ENCODE assay signal across 32 mouse cellular contexts in the genomic region with DNA sequence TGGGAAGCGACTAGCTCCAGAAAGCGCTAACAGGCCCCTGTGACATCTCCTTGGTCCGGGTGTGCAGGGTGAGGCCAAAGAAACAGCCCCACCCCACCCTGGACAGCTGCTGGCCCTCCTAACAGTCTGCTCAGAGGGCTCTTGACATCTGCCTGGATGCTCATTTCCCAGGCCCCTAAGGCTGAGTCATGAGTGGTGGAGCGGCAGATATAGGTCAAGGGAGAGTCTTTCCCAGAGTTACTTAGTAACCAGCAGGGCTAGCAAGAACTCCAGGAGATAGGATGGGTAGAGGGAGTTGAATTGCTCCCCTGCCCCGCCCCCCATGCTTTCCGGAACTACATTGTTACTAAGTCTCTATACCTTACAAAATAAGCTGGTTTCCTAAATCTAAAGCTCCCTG. TPM values are rescaled to one million over a fixed set of nuclear protein-coding genes. Genes with fewer than 3 reads are reported as not detected.
DNase-seq lines count a peak whose midpoint lies in the region; ATAC-seq and TF ChIP-seq lines count a peak whose summit lies in the region.
"Had no signal": no experiment of that assay in that cellular context is flagged by ENCODE, and none has a peak within 500 bp of the region (broad histone marks: within the 10 kb centered on the region; RNA-seq: fewer than 3 reads in every experiment).

No protein-coding gene starts in this region.

- no peaks in the 10 kb centered on the region for H3K36me3 ChIP-seq in kidney, postnatal 0 days (ENCODE audit: insufficient read depth, low read length)
- H3K36me3 ChIP-seq in kidney, embryonic 14.5 days (ENCODE audit: control insufficient read depth, insufficient read depth, low read length), result no peaks in the 10 kb centered on the region
- H3K36me3 ChIP-seq in intestine, embryonic 16.5 days (ENCODE audit: control insufficient read depth, insufficient read depth, low read length), result no peaks in the 10 kb centered on the region
- H3K36me3 ChIP-seq: heart, embryonic 13.5 days; hindbrain, embryonic 13.5 days; limb, embryonic 15.5 days had no signal

- DNase-seq in adrenal gland, postnatal 14 days, result peak; percentile 20
- DNase-seq in adrenal gland, adult 8-10 months, result no peak
- no peak for DNase-seq in kidney, postnatal 0 days (ENCODE audit: low spot score)
- peak; percentile 48 for DNase-seq in MN1 (ENCODE audit: low spot score)
- DNase-seq in lung, postnatal 4 days, result no peak
- DNase-seq: cerebellum, adult 2 months; cerebellum, postnatal 36 days; gastrocnemius, postnatal 10 days; heart, adult 2 months; kidney, postnatal 14 days; left cerebral cortex, postnatal 4 days; lung, adult 18-20 months; lung, postnatal 14 days; midbrain, embryonic 14.5 days; right cerebral cortex, postnatal 25 days; spleen, adult 18-20 months; thymus, adult 18-20 months; thymus, postnatal 36 days had no signal

- TF ChIP-seq CTCF in kidney, postnatal 0 days (IDR thresholded peaks at IDR 0.05; ENCODE audit: low read depth), result no peak

- H3K4me3 ChIP-seq in kidney, postnatal 0 days (replicated peaks; ENCODE audit: low read depth, low read length), result no peak overlapping the region
- H3K4me3 ChIP-seq in kidney, embryonic 14.5 days (ENCODE audit: low read length), result no peak overlapping the region
- no peak overlapping the region for H3K4me3 ChIP-seq in intestine, embryonic 16.5 days (ENCODE audit: low read length)
- H3K4me3 ChIP-seq: heart, adult 2 months; heart, embryonic 13.5 days; hindbrain, embryonic 13.5 days; limb, embryonic 15.5 days had no signal

- no peaks in the 10 kb centered on the region for H3K4me1 ChIP-seq in kidney, postnatal 0 days (replicated peaks; ENCODE audit: insufficient read depth, low read length)
- H3K4me1 ChIP-seq in kidney, embryonic 14.5 days (ENCODE audit: control insufficient read depth, insufficient read depth, low read length), result no peaks in the 10 kb centered on the region
- H3K4me1 ChIP-seq in intestine, embryonic 16.5 days (ENCODE audit: control insufficient read depth, insufficient read depth, low read length), result peaks cover 8% of the 10 kb centered on the region; the same call in 1 of the 2 replicates
- H3K4me1 ChIP-seq: heart, embryonic 13.5 days; hindbrain, embryonic 13.5 days; limb, embryonic 15.5 days had no signal

- WGBS in kidney, postnatal 0 days, result 72% methylated on average over 6 of the region's 6 CpGs
- 68% methylated on average over 6 of the region's 6 CpGs for WGBS in kidney, embryonic 14.5 days
- WGBS in intestine, embryonic 16.5 days, result 57% methylated on average over 6 of the region's 6 CpGs

- H3K27me3 ChIP-seq in kidney, postnatal 0 days (ENCODE audit: insufficient read depth, low read length), result no peaks in the 10 kb centered on the region
- H3K27me3 ChIP-seq in kidney, embryonic 14.5 days (ENCODE audit: control insufficient read depth, insufficient read depth, low read length), result no peaks in the 10 kb centered on the region
- no peaks in the 10 kb centered on the region for H3K27me3 ChIP-seq in intestine, embryonic 16.5 days (replicated peaks; ENCODE audit: control insufficient read depth, insufficient read depth, low read length)
- H3K27me3 ChIP-seq: heart, embryonic 13.5 days; hindbrain, embryonic 13.5 days; limb, embryonic 15.5 days had no signal

- H3K9ac ChIP-seq in kidney, postnatal 0 days (ENCODE audit: low read depth, low read length), result no peak overlapping the region
- no peak overlapping the region for H3K9ac ChIP-seq in kidney, embryonic 14.5 days (ENCODE audit: low read depth, low read length)
- no peak overlapping the region for H3K9ac ChIP-seq in intestine, embryonic 16.5 days (ENCODE audit: low read depth, low read length)
- H3K9ac ChIP-seq: heart, embryonic 13.5 days; hindbrain, embryonic 13.5 days; limb, embryonic 15.5 days had no signal

- no peak overlapping the region for H3K27ac ChIP-seq in kidney, postnatal 0 days
- H3K27ac ChIP-seq in kidney, embryonic 14.5 days (ENCODE audit: low read depth, low read length), result no peak overlapping the region
- H3K27ac ChIP-seq in intestine, embryonic 16.5 days (ENCODE audit: low read length), result peak overlapping the region; percentile 49
- H3K27ac ChIP-seq: heart, adult 2 months; heart, embryonic 13.5 days; hindbrain, embryonic 13.5 days; limb, embryonic 15.5 days had no signal

- H3K9me3 ChIP-seq in kidney, postnatal 0 days (replicated peaks; ENCODE audit: low read length), result no peaks in the 10 kb centered on the region
- no peaks in the 10 kb centered on the region for H3K9me3 ChIP-seq in kidney, embryonic 14.5 days (ENCODE audit: control insufficient read depth, low read length)
- H3K9me3 ChIP-seq in intestine, embryonic 16.5 days (ENCODE audit: control insufficient read depth, low read length), result no peaks in the 10 kb centered on the region
- H3K9me3 ChIP-seq: heart, embryonic 13.5 days; hindbrain, embryonic 13.5 days; limb, embryonic 15.5 days had no signal

- H3K4me2 ChIP-seq in kidney, postnatal 0 days (ENCODE audit: low read length), result no peak overlapping the region
- no peak overlapping the region for H3K4me2 ChIP-seq in kidney, embryonic 14.5 days (replicated peaks; ENCODE audit: low read depth, low read length)
- H3K4me2 ChIP-seq in intestine, embryonic 16.5 days (ENCODE audit: low read depth, low read length), result no peak overlapping the region
- H3K4me2 ChIP-seq: heart, embryonic 13.5 days; hindbrain, embryonic 13.5 days; limb, embryonic 15.5 days had no signal

- 0 out of 2 replicates have a peak, but pooled peaks have one; percentile 25 for ATAC-seq in kidney, postnatal 0 days (replicated peaks; ENCODE audit: low FRiP score, low read depth)
- no peak for ATAC-seq in kidney, embryonic 14.5 days (ENCODE audit: low FRiP score, low TSS enrichment)
- peak; percentile 91 for ATAC-seq in intestine, embryonic 16.5 days
- no peak for ATAC-seq in CD4-positive, CD25-positive, alpha-beta regulatory T cell, adult 4 months
- ATAC-seq: activated CD4-positive, CD25-positive, alpha-beta regulatory T cell, adult 4 months; forebrain, embryonic 14.5 days had no signal

RNA-seq across cellular contexts. Expression of gene Epb41, which starts 18.0 kb away (rescaled TPM):
- 112 and 148 TPM in 2 replicates for total RNA-seq in adrenal gland, postnatal 14 days (2021)
- 10 to 100 TPM; 44.7 to 57.0 (median 55.7) TPM for total RNA-seq in adrenal gland, adult 8-10 months (2022)
- 42.3 and 44.6 TPM in 2 replicates for polyA plus RNA-seq in kidney, postnatal 0 days (2015; fragmentation: Nextera tagmentation; extraction: Ambion mirVana)
- polyA plus RNA-seq in kidney, embryonic 14.5 days (2014; fragmentation: Nextera tagmentation; extraction: Ambion mirVana), result 52.5 and 78.5 TPM in 2 replicates
- polyA plus RNA-seq in intestine, embryonic 16.5 days (2015; fragmentation: Nextera tagmentation; extraction: Ambion mirVana), result 41.5 and 46.8 TPM in 2 replicates
- polyA plus RNA-seq in CD4-positive, CD25-positive, alpha-beta regulatory T cell, adult 4 months (2017; shearing (Covaris generic)), result 10 to 100 TPM; 32.3 to 35.4 TPM

RNA-seq across cellular contexts. Expression of gene Gm10300, which starts 18.6 kb away (rescaled TPM):
- 0.19 TPM in 1 of 2 replicates, not detected in the other for total RNA-seq in adrenal gland, postnatal 14 days (2021)
- under 1 TPM; 0.17 to 0.65 (median 0.40) TPM for total RNA-seq in adrenal gland, adult 8-10 months (2022)
- polyA plus RNA-seq in kidney, postnatal 0 days (2015; fragmentation: Nextera tagmentation; extraction: Ambion mirVana), result 0.08 and 0.17 TPM in 2 replicates
- 0.09 TPM in 1 of 2 replicates, not detected in the other for polyA plus RNA-seq in kidney, embryonic 14.5 days (2014; fragmentation: Nextera tagmentation; extraction: Ambion mirVana)
- polyA plus RNA-seq in intestine, embryonic 16.5 days (2015; fragmentation: Nextera tagmentation; extraction: Ambion mirVana), result not detected in 2 replicates
- polyA plus RNA-seq in CD4-positive, CD25-positive, alpha-beta regulatory T cell, adult 4 months (2017; shearing (Covaris generic)), result not detected
- total RNA-seq: layer of hippocampus, adult 18-20 months; layer of hippocampus, postnatal 14 days; left cerebral cortex, postnatal 4 days had no signal
- polyA plus RNA-seq: activated CD4-positive, CD25-positive, alpha-beta regulatory T cell, adult 4 months; forebrain, embryonic 14.5 days; frontal cortex, adult 2 months; hindbrain, embryonic 13.5 days; midbrain, embryonic 14.5 days; neural tube, embryonic 11.5 days had no signal

RNA-seq across cellular contexts. Expression of gene Oprd1, which starts 51.1 kb away (rescaled TPM):
- 1.3 and 1.4 TPM in 2 replicates for total RNA-seq in adrenal gland, postnatal 14 days (2021)
- 1 to 10 TPM in 2 of 4 experiments, under 1 TPM in 2; 0.70 to 1.4 (median 0.93) TPM for total RNA-seq in adrenal gland, adult 8-10 months (2022)
- polyA plus RNA-seq in kidney, postnatal 0 days (2015; fragmentation: Nextera tagmentation; extraction: Ambion mirVana), result 0.03 and 0.05 TPM in 2 replicates
- polyA plus RNA-seq in kidney, embryonic 14.5 days (2014; fragmentation: Nextera tagmentation; extraction: Ambion mirVana), result 0.09 and 0.30 TPM in 2 replicates
- 0.22 and 0.26 TPM in 2 replicates for polyA plus RNA-seq in intestine, embryonic 16.5 days (2015; fragmentation: Nextera tagmentation; extraction: Ambion mirVana)
- polyA plus RNA-seq in CD4-positive, CD25-positive, alpha-beta regulatory T cell, adult 4 months (2017; shearing (Covaris generic)), result not detected
- total RNA-seq: gastrocnemius, postnatal 10 days; megakaryocyte, adult 5-6 weeks; MEL had no signal
- polyA plus RNA-seq: activated CD4-positive, CD25-positive, alpha-beta regulatory T cell, adult 4 months had no signal

Comparison
In these comparisons a context has a peak if more than half of its experiments do, and no peak if none do; other contexts are left out.
1. DNase-seq: peak in adrenal gland, postnatal 14 days (single experiment) and MN1 (single experiment); none in adrenal gland, adult 8-10 months (single experiment), kidney, postnatal 0 days (single experiment) and lung, postnatal 4 days (0 of 2).
2. ATAC-seq: peak in kidney, postnatal 0 days (single experiment) and intestine, embryonic 16.5 days (single experiment); none in kidney, embryonic 14.5 days (single experiment) and CD4-positive, CD25-positive, alpha-beta regulatory T cell, adult 4 months (single experiment).